Mouse (Mus musculus): Measurements from ENCODE around the gene Stk11. TPM values are rescaled to one million over a fixed set of nuclear protein-coding genes. Genes with fewer than 3 reads are reported as not detected.

Gene Stk11
- total RNA-seq, 1 experiment, result 124 TPM

DNA sequence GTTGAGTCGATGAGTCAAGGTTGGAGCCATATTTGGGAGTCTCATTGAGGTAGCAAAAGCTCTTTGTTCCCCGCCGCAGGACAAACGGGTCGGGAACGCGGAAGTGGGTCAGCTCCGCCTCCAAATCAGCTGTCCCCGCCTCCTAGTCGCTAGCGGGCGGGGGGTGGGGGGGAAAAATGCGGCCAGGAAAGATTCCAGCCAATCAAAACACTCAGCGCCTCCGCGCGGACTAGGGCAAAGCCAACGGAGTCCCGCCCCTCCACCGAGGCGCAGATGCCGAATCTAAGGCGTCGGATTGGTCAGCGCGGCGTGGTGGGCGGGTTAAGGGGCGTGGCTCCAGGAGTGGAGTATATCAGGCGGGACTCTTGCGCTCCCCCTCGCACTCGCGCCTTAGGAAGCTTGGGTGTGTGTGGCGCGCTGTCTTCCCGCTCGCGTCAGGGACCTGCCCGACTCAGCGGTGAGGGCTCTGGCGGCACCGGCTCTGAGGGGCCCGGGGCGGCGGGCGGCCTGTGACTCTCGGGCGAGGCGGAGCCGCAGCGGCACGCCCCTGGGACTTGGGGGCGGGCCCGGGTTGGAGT is 51.9 kb downstream of the Stk11 start:
- H3K4me1 ChIP-seq (ENCODE audit: control insufficient read depth in 2 of 2, insufficient read depth in 2 of 2, low read length in 2 of 2, poor library complexity in 1 of 2), result peaks cover 9 to 35% of the 10 kb centered on the region in 2 experiments

DNA sequence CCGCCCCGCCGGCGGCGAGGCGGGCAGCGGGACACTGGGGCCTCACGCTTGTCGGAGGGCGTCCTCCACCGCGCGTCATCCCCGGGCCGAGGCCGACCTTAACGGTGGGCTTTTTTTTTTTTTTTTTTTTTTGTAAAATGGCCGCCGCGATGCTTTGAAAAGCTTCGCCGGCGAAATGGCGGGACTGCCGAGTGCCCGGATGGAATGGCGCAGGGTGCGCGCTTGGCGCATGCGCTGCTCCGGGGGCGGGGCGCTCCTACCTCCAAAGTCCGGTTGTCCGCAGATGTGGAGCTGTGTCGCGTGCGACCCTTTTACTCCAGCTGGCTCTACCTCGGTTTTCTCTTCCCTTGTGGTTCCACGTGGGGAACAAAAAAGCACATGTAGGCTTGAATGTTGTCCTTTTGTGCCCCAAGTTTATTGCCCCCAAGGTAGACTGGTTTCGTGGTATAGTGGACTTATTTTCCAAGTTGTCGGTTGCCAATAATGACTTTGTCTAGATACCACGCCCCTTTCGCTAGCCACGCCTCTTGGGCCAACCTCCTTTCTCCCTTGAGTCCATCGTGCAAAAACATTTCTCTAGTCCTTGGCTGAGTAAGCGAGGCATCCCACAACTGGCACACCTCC is 52.5 kb downstream of the Stk11 start:
- in situ Hi-C loops (cut with MboI; ENCODE audit: low sequenced_read_pairs in 2 of 2, unreplicated experiment in 2 of 2), result no loop called here
- peak; percentile 16; the same call in 1 of the 2 replicates for TF ChIP-seq HCFC1 (IDR thresholded peaks at IDR 0.05; ENCODE audit: borderline replicate concordance, insufficient read depth, low read length)
- TF ChIP-seq ZC3H11A (IDR thresholded peaks at IDR 0.05; ENCODE audit: borderline replicate concordance, low read depth, low read length), result peak; percentile 87
- peak; percentile 97 for TF ChIP-seq ZNF384 (IDR thresholded peaks at IDR 0.05; ENCODE audit: low read depth, low read length)
- TF ChIP-seq MAFK (IDR thresholded peaks at IDR 0.05; ENCODE audit: insufficient read depth, low read depth, low read length), result no peak
- no peak for TF ChIP-seq CHD2 (IDR thresholded peaks at IDR 0.05; ENCODE audit: low read depth, low read length)
- peak overlapping the region; percentile 98 for H3K27ac ChIP-seq (ENCODE audit: insufficient read depth, low read depth, low read length, poor library complexity, severe bottlenecking)
- peak overlapping the region; percentile 71 to 87 for H3K4me3 ChIP-seq (ENCODE audit: insufficient read depth in 1 of 2, low read depth in 1 of 2, low read length in 2 of 2, poor library complexity in 1 of 2, severe bottlenecking in 1 of 2)
- DNase-seq (ENCODE audit: low read depth, low spot score), result peak; percentile 94
- peaks cover 9 to 30% of the 10 kb centered on the region in 2 experiments for H3K4me1 ChIP-seq (ENCODE audit: control insufficient read depth in 2 of 2, insufficient read depth in 2 of 2, low read length in 2 of 2, poor library complexity in 1 of 2)
- no peaks in the 10 kb centered on the region for H3K9me3 ChIP-seq (ENCODE audit: control insufficient read depth, insufficient read depth, low read depth, low read length)
- peaks cover 24% of the 10 kb centered on the region for H3K36me3 ChIP-seq (ENCODE audit: control insufficient read depth, insufficient read depth, low read length, poor library complexity, severe bottlenecking)
- H3K9ac ChIP-seq (ENCODE audit: insufficient read depth, low read depth, low read length, poor library complexity, severe bottlenecking), result peak overlapping the region; percentile 98

More for the DNA sequence above, 51.9 kb downstream of the Stk11 start:
- H3K9ac ChIP-seq (ENCODE audit: insufficient read depth, low read depth, low read length, poor library complexity, severe bottlenecking), result peak overlapping the region; percentile 98
- peaks cover 24% of the 10 kb centered on the region for H3K36me3 ChIP-seq (ENCODE audit: control insufficient read depth, insufficient read depth, low read length, poor library complexity, severe bottlenecking)
- in situ Hi-C loops (cut with MboI; ENCODE audit: low sequenced_read_pairs in 2 of 2, unreplicated experiment in 2 of 2), result no loop called here
- H3K4me3 ChIP-seq (ENCODE audit: insufficient read depth in 1 of 2, low read depth in 1 of 2, low read length in 2 of 2, poor library complexity in 1 of 2, severe bottlenecking in 1 of 2), result peak overlapping the region; percentile 71 to 87
- peak overlapping the region; percentile 98 for H3K27ac ChIP-seq (ENCODE audit: insufficient read depth, low read depth, low read length, poor library complexity, severe bottlenecking)
- DNase-seq (ENCODE audit: low read depth, low spot score), result peak; percentile 97
- TF ChIP-seq HCFC1 (IDR thresholded peaks at IDR 0.05; ENCODE audit: borderline replicate concordance, insufficient read depth, low read length) (0 out of 2 replicates have a peak, but pooled peaks have one; percentile 9), ZNF384 (IDR thresholded peaks at IDR 0.05; ENCODE audit: low read depth, low read length) (no peak), MAFK (IDR thresholded peaks at IDR 0.05; ENCODE audit: insufficient read depth, low read depth, low read length) (no peak)
- H3K9me3 ChIP-seq (ENCODE audit: control insufficient read depth, insufficient read depth, low read depth, low read length), result no peaks in the 10 kb centered on the region

DNA sequence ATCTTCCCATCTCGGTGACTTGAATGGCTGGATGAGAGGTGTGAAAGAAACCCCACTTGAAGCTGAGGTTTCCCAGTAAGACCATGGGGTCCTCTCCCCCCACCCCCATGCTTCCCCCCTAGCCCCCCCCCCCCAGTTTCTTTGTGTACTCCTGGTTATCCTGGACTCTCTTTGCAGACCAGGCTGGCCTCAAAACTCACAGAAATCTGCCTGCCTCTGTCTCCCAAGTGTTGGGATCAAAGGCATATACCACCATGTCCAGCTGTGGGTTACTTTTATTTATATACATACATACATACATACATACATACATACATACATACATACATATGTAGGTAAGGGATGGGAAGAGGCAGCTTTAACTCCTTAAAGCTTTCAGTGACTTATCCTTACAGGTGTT is 53.5 kb downstream of the Stk11 start:
- H3K9ac ChIP-seq (ENCODE audit: insufficient read depth, low read depth, low read length, poor library complexity, severe bottlenecking), result peak overlapping the region; percentile 32; the same call in 1 of the 2 replicates
- H3K4me3 ChIP-seq (ENCODE audit: insufficient read depth in 1 of 2, low read depth in 1 of 2, low read length in 2 of 2, poor library complexity in 1 of 2, severe bottlenecking in 1 of 2), result peak overlapping the region; percentile 71 to 87; a peak in 3 of 4 replicates
- TF ChIP-seq ZNF384 (IDR thresholded peaks at IDR 0.05; ENCODE audit: low read depth, low read length) (no peak), ZC3H11A (IDR thresholded peaks at IDR 0.05; ENCODE audit: borderline replicate concordance, low read depth, low read length) (no peak), CHD2 (IDR thresholded peaks at IDR 0.05; ENCODE audit: low read depth, low read length) (no peak), MAFK (IDR thresholded peaks at IDR 0.05; ENCODE audit: insufficient read depth, low read depth, low read length) (no peak), HCFC1 (IDR thresholded peaks at IDR 0.05; ENCODE audit: borderline replicate concordance, insufficient read depth, low read length) (no peak)
- no peak for DNase-seq (ENCODE audit: low read depth, low spot score)
- H3K36me3 ChIP-seq (ENCODE audit: control insufficient read depth, insufficient read depth, low read length, poor library complexity, severe bottlenecking), result peaks cover 24% of the 10 kb centered on the region
- in situ Hi-C loops (cut with MboI; ENCODE audit: low sequenced_read_pairs in 2 of 2, unreplicated experiment in 2 of 2), result no loop called here
- H3K4me1 ChIP-seq (ENCODE audit: control insufficient read depth in 2 of 2, insufficient read depth in 2 of 2, low read length in 2 of 2, poor library complexity in 1 of 2), result peaks cover 9 to 25% of the 10 kb centered on the region in 2 experiments
- no peaks in the 10 kb centered on the region for H3K9me3 ChIP-seq (ENCODE audit: control insufficient read depth, insufficient read depth, low read depth, low read length)
- no peak overlapping the region for H3K27ac ChIP-seq (ENCODE audit: insufficient read depth, low read depth, low read length, poor library complexity, severe bottlenecking)

DNA sequence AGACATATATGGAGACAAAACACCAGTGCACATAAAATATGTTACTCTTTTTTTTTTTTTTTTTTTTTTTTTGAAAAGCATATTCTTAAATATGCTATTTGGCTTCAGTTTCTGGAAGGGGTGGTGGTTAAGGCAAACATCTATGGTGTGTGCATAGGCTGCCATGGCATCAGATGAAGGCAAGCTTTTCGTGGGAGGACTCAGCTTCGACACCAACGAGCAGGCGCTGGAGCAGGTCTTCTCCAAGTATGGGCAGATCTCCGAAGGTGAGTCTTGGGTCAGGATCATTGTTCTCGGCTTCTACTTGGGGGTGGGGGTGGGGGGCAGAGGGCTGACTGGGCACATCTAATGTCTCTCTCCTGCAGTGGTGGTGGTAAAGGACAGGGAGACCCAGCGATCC is 54.0 kb downstream of the Stk11 start:
- no peak overlapping the region for H3K9ac ChIP-seq (ENCODE audit: insufficient read depth, low read depth, low read length, poor library complexity, severe bottlenecking)
- 0 out of 2 replicates have a peak, but pooled peaks have one; percentile 18 for TF ChIP-seq ZNF384 (IDR thresholded peaks at IDR 0.05; ENCODE audit: low read depth, low read length)
- no peak for TF ChIP-seq ZC3H11A (IDR thresholded peaks at IDR 0.05; ENCODE audit: borderline replicate concordance, low read depth, low read length)
- no peak for DNase-seq (ENCODE audit: low read depth, low spot score)
- H3K9me3 ChIP-seq (ENCODE audit: control insufficient read depth, insufficient read depth, low read depth, low read length), result no peaks in the 10 kb centered on the region
- no peak overlapping the region for H3K27ac ChIP-seq (ENCODE audit: insufficient read depth, low read depth, low read length, poor library complexity, severe bottlenecking)
- peaks cover 9 to 23% of the 10 kb centered on the region in 2 experiments; a peak in 3 of 4 replicates for H3K4me1 ChIP-seq (ENCODE audit: control insufficient read depth in 2 of 2, insufficient read depth in 2 of 2, low read length in 2 of 2, poor library complexity in 1 of 2)
- peaks cover 24% of the 10 kb centered on the region for H3K36me3 ChIP-seq (ENCODE audit: control insufficient read depth, insufficient read depth, low read length, poor library complexity, severe bottlenecking)
- in situ Hi-C loops (cut with MboI; ENCODE audit: low sequenced_read_pairs in 2 of 2, unreplicated experiment in 2 of 2), result loop anchor here (10.0 kb wide), 2 partner anchors 75 to 205 kb away; partner anchors contain the start of gene Ndufs7 (in 1 of the 2)
- H3K4me3 ChIP-seq (ENCODE audit: insufficient read depth in 1 of 2, low read depth in 1 of 2, low read length in 2 of 2, poor library complexity in 1 of 2, severe bottlenecking in 1 of 2), result no peak overlapping the region
